Mouse (Mus musculus) adrenal gland, postnatal 10 days (tissue): Measurements from ENCODE around the gene 5530400C23Rik. TPM values are rescaled to one million over a fixed set of nuclear protein-coding genes. Genes with fewer than 3 reads are reported as not detected.
"Not testable (repeated sequence)": the region's sequence is repeated elsewhere in the genome, so short reads cannot be mapped to it uniquely, and the experiment has no call there.

Experiments used
- DNase-seq: peaks from one replicate; pipeline ENCODE4 v3.0.0; 2021; ENCODE audit warnings: mixed read lengths
- long read RNA-seq, 2 experiments: library from polyadenylated mRNA; stranded (forward); transcript quantifications; one replicate each; pipeline ENCODE4 v2.0.0; 2021
- total RNA-seq, 2 experiments: library from RNA; stranded (reverse); gene quantifications; 2 replicates each; pipeline ENCODE4 v1.2.3; 2021

Gene 5530400C23Rik
- not detected for total RNA-seq
- long read RNA-seq, experiment 1: 0 reads
- long read RNA-seq, experiment 2: 0 reads

- not testable (repeated sequence) for DNase-seq
These were observed at the start of gene 5530400C23Rik for GRCm38 (mm10) chr6:133291916-133292315. 5530400C23Rik (plus strand) TSS chr6:133292216.

GRCm38 (mm10) chr6:133305952-133306715, 14.1 kb downstream of the 5530400C23Rik start:
- no peak for DNase-seq

- DNase-seq: not testable (repeated sequence)
These were observed 21.9 kb downstream of the 5530400C23Rik start for GRCm38 (mm10) chr6:133313896-133314295.

GRCm38 (mm10) chr6:133338535-133338934, 46.5 kb downstream of the 5530400C23Rik start:
- DNase-seq: no peak

- not testable (repeated sequence) for DNase-seq
These were observed 49.7 kb downstream of the 5530400C23Rik start for GRCm38 (mm10) chr6:133341731-133342130.

Other genes with a start within 250 kb of the 5530400C23Rik start
- gene Tas2r140, start 236.4 kb upstream of the 5530400C23Rik start, total RNA-seq: not detected
- gene Smim10l1, start 187.3 kb upstream of the 5530400C23Rik start, total RNA-seq: 10 to 100 TPM; 78.3 to 84.6 TPM